8 mouse cellular contexts compared by ENCODE assay signal in the genomic region with DNA sequence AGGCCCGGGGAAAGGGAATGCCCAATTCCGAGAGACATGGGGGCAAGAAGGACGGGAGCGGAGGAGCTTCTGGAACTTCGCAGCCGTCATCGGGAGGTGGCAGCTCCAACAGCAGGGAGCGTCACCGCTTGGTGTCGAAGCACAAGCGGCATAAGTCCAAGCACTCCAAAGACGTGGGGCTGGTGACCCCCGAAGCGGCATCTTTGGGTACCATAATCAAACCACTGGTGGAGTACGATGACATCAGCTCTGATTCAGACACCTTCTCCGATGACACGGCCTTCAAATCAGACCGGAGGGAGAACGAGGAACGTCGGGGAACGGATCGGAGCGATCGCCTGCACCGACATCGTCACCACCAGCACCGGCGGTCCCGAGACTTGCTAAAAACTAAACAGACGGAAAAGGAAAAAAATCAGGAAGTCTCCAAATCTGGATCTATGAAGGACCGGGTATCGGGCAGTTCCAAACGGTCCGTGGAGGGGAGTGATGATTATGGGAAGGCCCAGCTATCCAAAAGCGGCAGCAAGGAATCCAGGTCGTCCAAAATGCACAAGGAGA. TPM values are rescaled to one million over a fixed set of nuclear protein-coding genes. Genes with fewer than 3 reads are reported as not detected.
DNase-seq lines count a peak whose midpoint lies in the region; ATAC-seq and TF ChIP-seq lines count a peak whose summit lies in the region.

No protein-coding gene starts in this region.

- no peaks in the 10 kb centered on the region for H3K27me3 ChIP-seq in spleen, adult 2 months (ENCODE audit: control insufficient read depth, insufficient read depth, low read length)
- H3K27me3 ChIP-seq in forebrain, postnatal 0 days (ENCODE audit: insufficient read depth, low read length), result no peaks in the 10 kb centered on the region
- no peaks in the 10 kb centered on the region for H3K27me3 ChIP-seq in midbrain, embryonic 13.5 days

- no peaks in the 10 kb centered on the region for H3K9me3 ChIP-seq in forebrain, postnatal 0 days (ENCODE audit: low read length)
- no peaks in the 10 kb centered on the region for H3K9me3 ChIP-seq in midbrain, embryonic 13.5 days

- under 1% methylated on average over 37 of the region's 37 CpGs for WGBS in spleen, adult 2 months
- under 1% methylated on average over 37 of the region's 37 CpGs for WGBS in forebrain, postnatal 0 days
- WGBS in midbrain, embryonic 13.5 days, result under 1% methylated on average over 37 of the region's 37 CpGs

- ATAC-seq in forebrain, postnatal 0 days, result peak; percentile 23
- ATAC-seq in midbrain, embryonic 13.5 days, result peak; percentile 42
- ATAC-seq in granulocyte monocyte progenitor cell, adult 5-6 weeks (replicated peaks; ENCODE audit: poor library complexity, severe bottlenecking), result no peak

- peak; percentile 68 for DNase-seq in embryo, embryonic 10 days (ENCODE audit: low spot score)
- DNase-seq in embryo, embryonic 10.5 days (ENCODE audit: low spot score), result no peak
- peak in 1 of 2 experiments; percentile 4 for DNase-seq in spleen, adult 2 months (ENCODE audit: low read depth in 1 of 2, low spot score in 2 of 2)
- DNase-seq in spleen, adult 18-20 months, result no peak
- no peak for DNase-seq in forebrain, postnatal 0 days
- peak; percentile 12 for DNase-seq in layer of hippocampus, adult 9-10 months (ENCODE audit: low spot score)

- no peak for TF ChIP-seq CTCF in spleen, adult 2 months (IDR thresholded peaks at IDR 0.05; ENCODE audit: extremely low read depth, insufficient read depth, insufficient read length, insufficient replicate concordance)
- TF ChIP-seq CTCF in forebrain, postnatal 0 days (IDR thresholded peaks at IDR 0.05; ENCODE audit: low read depth), result no peak

- H3K36me3 ChIP-seq in spleen, adult 2 months (ENCODE audit: control insufficient read depth, insufficient read depth, low read length), result no peaks in the 10 kb centered on the region
- H3K36me3 ChIP-seq in forebrain, postnatal 0 days (ENCODE audit: insufficient read depth), result peaks cover 4% of the 10 kb centered on the region; the same call in 1 of the 2 replicates
- H3K36me3 ChIP-seq in midbrain, embryonic 13.5 days, result peaks cover 1% of the 10 kb centered on the region; the same call in 1 of the 2 replicates

- H3K27ac ChIP-seq in spleen, adult 2 months (ENCODE audit: insufficient read depth, low read length), result peak overlapping the region; percentile 61
- H3K27ac ChIP-seq in forebrain, postnatal 0 days (ENCODE audit: low read depth, low read length), result peak overlapping the region; percentile 99
- peak overlapping the region; percentile 100 for H3K27ac ChIP-seq in midbrain, embryonic 13.5 days

- H3K4me3 ChIP-seq in spleen, adult 2 months (ENCODE audit: extremely low read depth, insufficient read depth, insufficient read length), result peak overlapping the region; percentile 80
- H3K4me3 ChIP-seq in forebrain, postnatal 0 days (ENCODE audit: low read depth, low read length), result peak overlapping the region; percentile 69
- peak overlapping the region; percentile 94 for H3K4me3 ChIP-seq in midbrain, embryonic 13.5 days (replicated peaks)

- peak overlapping the region; percentile 98 for H3K9ac ChIP-seq in forebrain, postnatal 0 days
- H3K9ac ChIP-seq in midbrain, embryonic 13.5 days (replicated peaks), result peak overlapping the region; percentile 99

- no peak for TF ChIP-seq POLR2A in spleen, adult 2 months (IDR thresholded peaks at IDR 0.05; ENCODE audit: low read depth, low read length)

- H3K4me2 ChIP-seq in forebrain, postnatal 0 days (ENCODE audit: low read depth), result peak overlapping the region; percentile 97
- H3K4me2 ChIP-seq in midbrain, embryonic 13.5 days (replicated peaks), result peak overlapping the region; percentile 89

- H3K4me1 ChIP-seq in spleen, adult 2 months (ENCODE audit: control insufficient read depth, insufficient read depth, insufficient read length), result no peaks in the 10 kb centered on the region; the same call in none of the 2 replicates
- H3K4me1 ChIP-seq in forebrain, postnatal 0 days (ENCODE audit: insufficient read depth), result peaks cover 12% of the 10 kb centered on the region
- H3K4me1 ChIP-seq in midbrain, embryonic 13.5 days (replicated peaks), result peaks cover 43% of the 10 kb centered on the region

RNA-seq across cellular contexts. Expression of a gene that starts 0.6 kb away (rescaled TPM):
- polyA plus RNA-seq in spleen, adult 2 months (2012; rRNA removed), result 12.4 and 12.7 TPM in 2 replicates
- total RNA-seq in forebrain, postnatal 0 days (2014; rRNA removed), result 35.5 and 36.0 TPM in 2 replicates
- 2.8 and 4.5 TPM in 2 replicates for polyA plus RNA-seq in forebrain, postnatal 0 days (2015; fragmentation: Nextera tagmentation; extraction: Ambion mirVana)
- polyA plus RNA-seq in midbrain, embryonic 13.5 days (2015; fragmentation: Nextera tagmentation; extraction: Ambion mirVana), result 12.2 and 12.9 TPM in 2 replicates
- total RNA-seq in granulocyte monocyte progenitor cell, adult 5-6 weeks (2014; fragmentation: Nextera tagmentation), result 57.2 and 59.8 TPM in 2 replicates
- total RNA-seq in granulocyte monocyte progenitor cell, adult 5-6 weeks (2017), result 44.8 and 49.1 TPM in 2 replicates

RNA-seq across cellular contexts. Expression of a gene that starts 10.3 kb away (rescaled TPM):
- 8.8 and 9.2 TPM in 2 replicates for polyA plus RNA-seq in spleen, adult 2 months (2012; rRNA removed)
- total RNA-seq in forebrain, postnatal 0 days (2014; rRNA removed), result 30.2 and 35.5 TPM in 2 replicates
- 44.9 and 56.4 TPM in 2 replicates for polyA plus RNA-seq in forebrain, postnatal 0 days (2015; fragmentation: Nextera tagmentation; extraction: Ambion mirVana)
- 74.3 and 75.7 TPM in 2 replicates for polyA plus RNA-seq in midbrain, embryonic 13.5 days (2015; fragmentation: Nextera tagmentation; extraction: Ambion mirVana)
- total RNA-seq in granulocyte monocyte progenitor cell, adult 5-6 weeks (2014; fragmentation: Nextera tagmentation), result 80.2 and 96.6 TPM in 2 replicates
- total RNA-seq in granulocyte monocyte progenitor cell, adult 5-6 weeks (2017), result 41.2 and 42.8 TPM in 2 replicates

RNA-seq across cellular contexts. Expression of a gene that starts 53.2 kb away (rescaled TPM):
- 15.4 and 17.6 TPM in 2 replicates for polyA plus RNA-seq in spleen, adult 2 months (2012; rRNA removed)
- total RNA-seq in forebrain, postnatal 0 days (2014; rRNA removed), result 22.9 and 23.4 TPM in 2 replicates
- 9.1 and 12.5 TPM in 2 replicates for polyA plus RNA-seq in forebrain, postnatal 0 days (2015; fragmentation: Nextera tagmentation; extraction: Ambion mirVana)
- 27.0 and 33.7 TPM in 2 replicates for polyA plus RNA-seq in midbrain, embryonic 13.5 days (2015; fragmentation: Nextera tagmentation; extraction: Ambion mirVana)
- total RNA-seq in granulocyte monocyte progenitor cell, adult 5-6 weeks (2014; fragmentation: Nextera tagmentation), result 13.7 and 16.4 TPM in 2 replicates
- total RNA-seq in granulocyte monocyte progenitor cell, adult 5-6 weeks (2017), result 6.6 and 7.4 TPM in 2 replicates

Comparison
In these comparisons a context has a peak if more than half of its experiments do, and no peak if none do; other contexts are left out.
1. DNase-seq: peak in embryo, embryonic 10 days (single experiment) and layer of hippocampus, adult 9-10 months (single experiment); none in embryo, embryonic 10.5 days (single experiment), spleen, adult 18-20 months (0 of 2) and forebrain, postnatal 0 days (single experiment).
2. Peak in every context shown above with its lines, with median percentiles within 50 percentile points of each other: H3K27ac ChIP-seq and H3K4me3 ChIP-seq.